Mouse (Mus musculus) kidney, embryonic 16.5 days (tissue): Measurements from ENCODE around the gene Fcmr. TPM values are rescaled to one million over a fixed set of nuclear protein-coding genes. Genes with fewer than 3 reads are reported as not detected.

Source experiments
- ATAC-seq: fragments of 200-750 bp; cut with Nextera tagmentation; 2 replicates; pipeline ENCODE4 v1.8.0; 2017; ENCODE audit warnings: moderate TSS enrichment; ENCODE audit not compliant: low FRiP score, low TSS enrichment
- H3K27ac ChIP-seq: fragments of 300-500 bp; sonication (generic); 2 replicates; pipeline ENCODE4 v1.5.1; 2014; ENCODE audit warnings: low read length
- H3K27me3 ChIP-seq: fragments of 300-500 bp; sonication (generic); 2 replicates; pipeline ENCODE4 v1.6.1; 2014; ENCODE audit warnings: low read length, control low read depth, mixed read lengths; ENCODE audit not compliant: insufficient read depth
- H3K36me3 ChIP-seq: fragments of 300-500 bp; sonication (generic); 2 replicates; pipeline ENCODE4 v1.6.1; 2014; ENCODE audit warnings: low read length, control low read depth, mixed read lengths; ENCODE audit not compliant: insufficient read depth
- H3K4me1 ChIP-seq: fragments of 300-500 bp; sonication (generic); 2 replicates; pipeline ENCODE4 v1.6.1; 2014; ENCODE audit warnings: low read length, control low read depth, mixed read lengths; ENCODE audit not compliant: insufficient read depth
- H3K4me2 ChIP-seq: fragments of 300-500 bp; sonication (generic); replicated peaks from 2 replicates; pipeline ENCODE4 v1.6.1; 2014; ENCODE audit warnings: low read depth, low read length
- H3K4me3 ChIP-seq: fragments of 300-500 bp; sonication (generic); 2 replicates; pipeline ENCODE4 v1.5.1; 2014; ENCODE audit warnings: mild to moderate bottlenecking, low read length
- H3K9ac ChIP-seq: fragments of 300-500 bp; sonication (generic); replicated peaks from 2 replicates; pipeline ENCODE4 v1.6.1; 2014; ENCODE audit warnings: low read length
- H3K9me3 ChIP-seq: fragments of 300-500 bp; sonication (generic); 2 replicates; pipeline ENCODE4 v1.6.1; 2016; ENCODE audit warnings: low read length, control low read depth
- WGBS: fragments of 180-500 bp; shearing (Covaris S2); extraction: QIAGEN DNeasy Blood & Tissue Kit; methylation state at CpG from one replicate; pipeline ENCODE4 v1.1.7; 2014; 5-methylcytosine and 5-hydroxymethylcytosine counted together
- polyA plus RNA-seq: library from polyadenylated mRNA; unstranded; fragments of >200 nt; fragmentation: Nextera tagmentation; extraction: Ambion mirVana; gene quantifications from 2 replicates; pipeline ENCODE4 v1.2.1, GENCODE M21; 2015

The Fcmr gene
- polyA plus RNA-seq: 0.36 TPM in 1 of 2 replicates, not detected in the other

GRCm38 (mm10) chr1:130865541-130866221, at the start of gene Fcmr:
TSS of gene Fcmr (plus strand) at chr1:130865669.
- ATAC-seq: no peak
- 71% methylated on average over 7 of the region's 7 CpGs for WGBS
- no peaks in the 10 kb centered on the region for H3K27me3 ChIP-seq
- no peak within 1 kb of the TSS for H3K4me3 ChIP-seq
- H3K4me2 ChIP-seq: no peak within 1 kb of the TSS
- H3K9me3 ChIP-seq: no peaks in the 10 kb centered on the region
- H3K9ac ChIP-seq: no peak within 1 kb of the TSS
- no peaks in the 10 kb centered on the region for H3K4me1 ChIP-seq
- no peak within 1 kb of the TSS for H3K27ac ChIP-seq
- H3K36me3 ChIP-seq: no peaks in the 10 kb centered on the region

GRCm38 (mm10) chr1:130819737-130820136, 45.7 kb upstream of the Fcmr start:
- WGBS: 93% methylated on average over 1 of the region's 1 CpGs
- H3K36me3 ChIP-seq: no peaks in the 10 kb centered on the region
- H3K27me3 ChIP-seq: no peaks in the 10 kb centered on the region

GRCm38 (mm10) chr1:130820316-130821148, 44.9 kb upstream of the Fcmr start:
- Histone ChIP-seq H3K9ac (no peak overlapping the region), H3K4me1 (no peaks in the 10 kb centered on the region), H3K27me3 (no peaks in the 10 kb centered on the region), H3K36me3 (no peaks in the 10 kb centered on the region), H3K4me3 (no peak overlapping the region), H3K27ac (no peak overlapping the region), H3K9me3 (no peaks in the 10 kb centered on the region), H3K4me2 (no peak overlapping the region)
- 82% methylated on average over 7 of the region's 7 CpGs for WGBS
- ATAC-seq: no peak

More at GRCm38 (mm10) chr1:130819737-130820136, 45.7 kb upstream of the Fcmr start:
- Histone ChIP-seq H3K4me2 (no peak overlapping the region), H3K9me3 (no peaks in the 10 kb centered on the region), H3K9ac (no peak overlapping the region), H3K27ac (no peak overlapping the region), H3K4me3 (no peak overlapping the region), H3K4me1 (no peaks in the 10 kb centered on the region)
- ATAC-seq: no peak

- WGBS: 84% methylated on average over 2 of the region's 2 CpGs
- no peak overlapping the region for H3K27ac ChIP-seq
- ATAC-seq: no peak
- no peaks in the 10 kb centered on the region for H3K9me3 ChIP-seq
- H3K27me3 ChIP-seq: no peaks in the 10 kb centered on the region
- H3K4me3 ChIP-seq: no peak overlapping the region
- H3K9ac ChIP-seq: no peak overlapping the region
- no peaks in the 10 kb centered on the region for H3K36me3 ChIP-seq
- no peaks in the 10 kb centered on the region for H3K4me1 ChIP-seq
- H3K4me2 ChIP-seq: no peak overlapping the region
Observed at GRCm38 (mm10) chr1:130821149-130821471, 44.4 kb upstream of the Fcmr start.

GRCm38 (mm10) chr1:130821911-130822625, 43.4 kb upstream of the Fcmr start:
- Histone ChIP-seq H3K27ac (peak overlapping the region; percentile 57), H3K4me3 (no peak overlapping the region), H3K27me3 (no peaks in the 10 kb centered on the region), H3K4me2 (no peak overlapping the region), H3K36me3 (no peaks in the 10 kb centered on the region), H3K9ac (no peak overlapping the region), H3K9me3 (no peaks in the 10 kb centered on the region), H3K4me1 (no peaks in the 10 kb centered on the region)
- WGBS: 59% methylated on average over 9 of the region's 9 CpGs
- peak; percentile 76 for ATAC-seq

GRCm38 (mm10) chr1:130826448-130826847, 39.0 kb upstream of the Fcmr start, which contains the start of gene Pigr:
TSS of gene Pigr (plus strand) at chr1:130826684.
- H3K9ac ChIP-seq: no peak within 1 kb of the TSS
- H3K9me3 ChIP-seq: no peaks in the 10 kb centered on the region
- no peaks in the 10 kb centered on the region for H3K27me3 ChIP-seq
- peaks cover 6% of the 10 kb centered on the region; the same call in 1 of the 2 replicates for H3K4me1 ChIP-seq
- ATAC-seq: no peak
- H3K36me3 ChIP-seq: no peaks in the 10 kb centered on the region
- H3K4me2 ChIP-seq: no peak within 1 kb of the TSS
- WGBS: 89% methylated on average over 5 of the region's 5 CpGs
- no peak within 1 kb of the TSS for H3K4me3 ChIP-seq
- H3K27ac ChIP-seq: no peak within 1 kb of the TSS

- Histone ChIP-seq H3K4me2 (no peak overlapping the region), H3K4me3 (no peak overlapping the region), H3K9me3 (no peaks in the 10 kb centered on the region), H3K27me3 (no peaks in the 10 kb centered on the region), H3K4me1 (peaks cover 23% of the 10 kb centered on the region), H3K36me3 (no peaks in the 10 kb centered on the region), H3K27ac (no peak overlapping the region), H3K9ac (no peak overlapping the region)
- no peak for ATAC-seq
- 76% methylated on average over 4 of the region's 4 CpGs for WGBS
Observed at GRCm38 (mm10) chr1:130828656-130829055, 36.8 kb upstream of the Fcmr start.

- 56% methylated on average over 8 of the region's 8 CpGs for WGBS
- Histone ChIP-seq H3K9me3 (no peaks in the 10 kb centered on the region), H3K27me3 (no peaks in the 10 kb centered on the region), H3K27ac (no peak overlapping the region), H3K4me1 (peaks cover 23% of the 10 kb centered on the region), H3K36me3 (no peaks in the 10 kb centered on the region), H3K4me3 (no peak overlapping the region), H3K9ac (no peak overlapping the region), H3K4me2 (no peak overlapping the region)
- peak; percentile 12; the same call in 1 of the 2 replicates for ATAC-seq
Observed at GRCm38 (mm10) chr1:130829906-130830830, 35.3 kb upstream of the Fcmr start.
